Mouse (Mus musculus) cerebellum, postnatal 14 days (tissue): Measurements from ENCODE around the gene Map2k6.

Experiments
- DNase-seq, 2 experiments: peaks; one replicate each; pipeline ENCODE4 v3.0.0; 2021; ENCODE audit warnings: mixed read lengths in 2 of 2

Gene Map2k6

GRCm38 (mm10) chr11:110572548-110572947 is 173.6 kb downstream of the Map2k6 start:
- DNase-seq = peak; percentile 75 to 77
